Mouse (Mus musculus): ENCODE data around the gene Tmem63a.
"Not testable (repeated sequence)": the region's sequence is repeated elsewhere in the genome, so short reads cannot be mapped to it uniquely, and the experiment has no call there.

Gene Tmem63a

DNA sequence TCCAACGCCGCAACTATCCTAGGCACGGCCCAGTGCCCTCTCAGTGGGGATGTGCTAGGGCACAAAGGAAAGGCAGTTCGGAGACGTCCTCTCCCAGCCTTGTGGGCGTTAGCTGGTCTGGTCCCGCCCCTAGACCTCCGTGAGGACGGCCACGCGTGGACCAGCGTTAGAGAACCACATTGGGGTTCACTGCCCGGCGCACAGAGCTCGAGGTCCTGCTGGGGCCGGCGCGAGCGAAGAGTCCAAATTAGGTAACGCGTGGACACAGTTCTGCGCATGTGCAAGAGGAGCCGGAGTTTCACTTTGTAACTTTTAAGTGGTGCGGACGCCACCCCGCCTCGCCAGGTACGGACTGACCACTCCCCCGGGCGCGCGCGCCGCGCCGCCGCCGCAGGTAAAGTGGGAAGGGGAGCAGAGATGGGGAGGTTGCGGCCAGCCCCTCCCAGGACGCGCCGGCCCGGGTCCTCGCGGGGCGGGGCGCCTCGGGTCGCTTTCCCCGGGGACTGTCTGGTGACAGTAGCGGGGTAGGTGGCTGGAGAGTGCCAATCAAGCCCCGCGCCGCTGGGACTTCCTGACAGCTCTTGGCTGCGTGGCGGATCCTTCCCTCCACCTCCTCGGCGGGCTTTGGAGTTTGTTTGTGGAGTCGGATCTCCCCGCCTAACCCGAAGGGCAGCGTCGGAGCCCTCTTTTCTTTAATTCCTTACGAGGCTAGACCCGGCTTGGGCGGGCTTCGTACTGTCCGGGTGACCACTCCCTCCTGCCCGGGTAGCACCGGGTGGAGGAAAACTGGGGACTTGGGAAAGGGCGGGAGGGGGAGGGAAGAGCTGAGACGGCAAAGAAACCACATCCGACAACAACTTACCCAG, at the start of gene Tmem63a:
Gene Tmem63a, plus strand, starts transcription at position 179 of the 866 bp plus-strand sequence.
- DNase-seq (ENCODE audit: low spot score), result peak; percentile 79

DNA sequence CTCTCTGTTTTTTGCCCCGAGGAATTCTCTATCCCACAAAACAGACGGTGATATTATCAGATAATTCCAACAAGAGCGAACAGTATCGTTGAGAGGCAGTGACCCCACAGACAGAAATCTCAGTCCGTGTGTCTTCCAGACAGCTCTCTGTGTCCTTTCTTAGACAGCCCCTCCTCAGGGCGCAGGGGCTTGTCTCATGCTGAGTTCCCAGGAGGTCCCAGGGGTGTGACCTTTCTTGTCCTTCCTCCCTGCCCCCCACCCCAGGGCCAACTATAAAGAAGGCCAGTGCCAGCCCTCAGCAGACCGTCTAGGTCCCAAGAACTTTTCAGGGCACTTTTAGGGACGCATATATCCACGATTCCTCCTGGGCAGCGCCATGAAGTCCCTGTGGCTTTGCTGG, 49.3 kb upstream of the Tmem63a start, which contains the start of gene Lefty2:
Gene Lefty2, plus strand, starts transcription at position 301 of the 400 bp plus-strand sequence.
- DNase-seq (ENCODE audit: low spot score), result no peak

DNA sequence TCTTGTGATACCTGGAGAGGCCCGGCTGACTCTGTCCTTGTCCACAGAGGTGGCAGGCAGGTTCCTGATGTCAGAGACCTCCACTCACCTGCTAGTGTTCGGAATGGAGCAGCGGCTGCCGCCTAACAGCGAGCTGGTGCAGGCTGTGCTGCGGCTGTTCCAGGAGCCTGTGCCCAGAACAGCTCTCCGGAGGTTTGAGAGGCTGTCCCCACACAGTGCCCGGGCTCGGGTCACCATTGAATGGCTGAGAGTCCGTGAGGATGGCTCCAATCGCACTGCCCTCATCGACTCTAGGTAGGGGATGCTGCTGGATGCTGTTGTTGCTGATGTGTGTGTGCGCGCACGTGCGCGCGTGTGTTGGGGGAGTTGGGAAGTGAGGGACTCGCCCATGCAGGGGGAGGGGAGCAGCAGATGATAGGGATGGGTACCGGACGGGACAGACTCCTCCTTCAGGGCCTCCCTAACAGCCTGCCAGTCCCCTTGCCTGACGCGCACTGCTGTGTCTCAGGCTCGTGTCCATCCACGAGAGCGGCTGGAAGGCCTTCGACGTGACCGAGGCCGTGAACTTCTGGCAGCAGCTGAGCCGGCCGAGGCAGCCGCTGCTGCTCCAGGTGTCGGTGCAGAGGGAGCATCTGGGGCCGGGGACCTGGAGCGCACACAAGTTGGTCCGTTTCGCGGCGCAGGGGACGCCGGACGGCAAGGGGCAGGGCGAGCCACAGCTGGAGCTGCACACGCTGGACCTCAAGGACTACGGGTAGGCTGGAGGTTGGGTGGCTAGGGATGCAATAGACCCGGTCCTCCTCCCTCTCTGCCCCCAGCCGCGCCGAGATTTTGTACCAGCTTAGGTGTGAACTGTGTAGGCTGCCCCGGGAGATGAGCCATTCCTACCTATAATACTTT, 47.8 kb upstream of the Tmem63a start:
- DNase-seq (ENCODE audit: low spot score), result not testable (repeated sequence)

DNA sequence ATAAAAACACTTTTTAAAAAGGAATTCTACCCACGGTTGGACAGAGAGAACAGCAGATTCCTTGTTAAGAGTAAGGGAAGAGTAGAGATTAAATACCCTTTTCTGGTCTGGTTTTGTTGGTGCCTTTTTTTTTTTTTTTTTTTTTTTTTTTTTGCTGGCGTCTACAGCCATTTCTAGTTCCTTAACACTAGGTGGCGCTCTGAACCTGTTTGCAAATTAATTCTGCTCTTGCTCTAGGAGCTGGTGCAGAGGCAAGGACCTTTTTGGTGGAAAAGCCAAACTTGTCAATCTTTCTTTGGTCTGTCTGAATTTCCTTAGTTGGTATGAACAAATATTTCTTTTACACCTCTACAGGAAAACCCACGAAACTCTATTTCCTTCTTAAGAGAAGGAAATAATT, 41.0 kb upstream of the Tmem63a start:
- peak; percentile 80 for DNase-seq (ENCODE audit: low spot score)

DNA sequence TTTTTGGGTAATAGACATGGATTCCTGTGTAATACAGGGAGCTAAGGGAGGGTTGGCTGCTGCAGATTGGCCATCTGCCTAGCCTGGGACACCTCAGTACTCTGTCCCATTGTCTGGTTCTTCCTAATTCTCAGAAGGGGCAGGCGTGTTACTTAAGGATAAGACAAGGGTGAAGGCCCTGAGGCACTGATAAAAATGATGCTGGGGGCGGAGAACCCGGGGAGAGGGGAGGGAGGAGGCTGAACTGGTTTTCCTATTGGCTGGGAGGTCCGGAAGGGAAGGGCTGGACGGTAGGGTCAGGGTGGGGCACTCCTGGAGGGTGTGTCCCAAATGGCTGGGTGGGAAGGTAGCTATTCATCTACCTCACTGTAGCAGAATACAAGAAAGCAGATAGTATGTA, 39.2 kb upstream of the Tmem63a start:
- no peak for DNase-seq (ENCODE audit: low spot score)

DNA sequence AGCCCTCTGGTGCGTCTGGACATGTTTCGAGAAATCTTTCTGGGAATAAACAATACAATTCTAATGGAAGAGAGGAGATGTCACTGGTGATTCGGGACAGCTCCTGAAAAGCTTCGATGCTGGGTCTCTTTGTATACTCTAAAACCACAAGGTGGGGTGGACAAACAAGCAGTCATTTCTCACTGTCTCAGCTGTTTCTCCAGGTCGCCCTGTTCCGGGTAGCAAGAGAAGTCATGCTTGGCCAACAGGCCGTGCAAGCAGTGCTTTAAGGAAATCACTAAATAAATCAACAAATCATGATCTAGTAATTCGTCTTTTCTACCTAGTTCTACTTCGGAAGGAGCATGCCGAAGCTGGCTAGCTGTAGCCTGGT, 38.5 kb upstream of the Tmem63a start:
- DNase-seq (ENCODE audit: low spot score), result no peak

DNA sequence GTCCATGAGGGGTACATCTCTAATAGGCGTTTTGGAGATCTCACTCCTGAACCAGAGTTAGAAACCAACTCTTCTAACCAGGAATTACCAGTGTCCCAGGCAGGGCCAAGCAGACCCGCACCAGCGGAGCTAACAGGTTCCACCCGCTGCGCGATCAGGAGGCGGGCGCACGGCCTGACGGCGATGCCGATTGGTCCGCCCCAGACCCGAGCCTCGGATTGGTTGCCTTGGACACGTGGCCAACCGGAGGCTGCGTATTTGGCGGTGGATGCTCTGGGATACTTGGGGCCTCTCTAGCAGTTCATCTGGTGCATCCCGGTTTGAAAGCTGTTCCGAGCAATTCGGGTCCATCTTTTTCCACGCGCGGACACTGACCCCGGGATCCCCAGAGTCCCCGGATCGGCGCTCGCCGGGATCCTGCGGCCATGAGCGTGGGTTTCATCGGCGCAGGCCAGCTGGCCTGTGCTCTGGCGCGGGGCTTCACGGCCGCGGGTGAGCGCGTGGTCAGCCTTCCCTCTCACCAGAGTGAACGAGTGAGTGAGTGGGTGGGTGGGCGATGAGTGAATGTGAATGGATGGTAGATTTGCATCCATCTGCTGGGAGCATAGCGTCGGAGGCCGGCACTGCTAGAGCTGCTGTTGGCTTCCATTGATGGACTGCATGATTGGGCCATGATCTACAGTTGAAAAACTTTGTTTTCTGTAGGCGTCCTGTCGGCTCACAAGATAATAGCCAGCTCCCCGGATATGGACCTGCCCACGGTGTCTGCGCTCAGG, 37.9 kb upstream of the Tmem63a start, which contains the start of gene Pycr2:
Gene Pycr2, plus strand, starts transcription at position 255 of the 776 bp plus-strand sequence.
- peak; percentile 94 for DNase-seq (ENCODE audit: low spot score)

DNA sequence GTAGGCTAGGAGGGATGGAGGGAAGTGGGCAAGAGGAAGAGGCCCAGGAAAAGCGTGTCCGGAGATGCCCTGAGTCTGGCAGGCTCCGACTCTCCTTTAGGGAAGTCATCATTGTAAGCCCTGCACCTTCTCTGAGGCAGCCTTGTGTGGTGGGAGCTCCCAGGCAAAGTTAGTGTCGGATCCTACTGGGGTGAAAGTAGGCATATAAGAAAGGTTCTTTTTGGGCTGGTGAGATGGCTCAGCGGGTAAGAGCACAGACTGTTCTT, 37.4 kb upstream of the Tmem63a start:
- no peak for DNase-seq (ENCODE audit: low spot score)

DNA sequence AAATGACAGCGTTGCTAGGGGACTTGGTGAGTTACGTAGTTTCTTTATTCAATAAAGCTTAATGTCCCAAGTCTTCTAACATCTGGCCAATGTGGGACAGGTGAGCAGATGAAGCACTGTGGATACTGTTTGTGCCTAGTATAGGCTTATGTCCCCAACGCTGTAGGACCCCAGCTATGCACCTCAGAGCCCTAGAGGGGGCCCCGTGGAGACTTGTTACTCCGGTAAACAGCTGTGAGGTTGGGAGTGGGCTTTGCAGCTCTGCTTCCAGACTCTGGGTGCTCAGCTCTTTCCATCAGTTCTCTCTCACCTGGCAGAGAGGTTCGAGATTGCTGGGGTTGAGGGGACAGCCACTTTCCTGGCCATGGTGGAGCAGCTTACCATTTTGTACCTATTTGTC, 36.8 kb upstream of the Tmem63a start:
- DNase-seq (ENCODE audit: low spot score), result no peak

DNA sequence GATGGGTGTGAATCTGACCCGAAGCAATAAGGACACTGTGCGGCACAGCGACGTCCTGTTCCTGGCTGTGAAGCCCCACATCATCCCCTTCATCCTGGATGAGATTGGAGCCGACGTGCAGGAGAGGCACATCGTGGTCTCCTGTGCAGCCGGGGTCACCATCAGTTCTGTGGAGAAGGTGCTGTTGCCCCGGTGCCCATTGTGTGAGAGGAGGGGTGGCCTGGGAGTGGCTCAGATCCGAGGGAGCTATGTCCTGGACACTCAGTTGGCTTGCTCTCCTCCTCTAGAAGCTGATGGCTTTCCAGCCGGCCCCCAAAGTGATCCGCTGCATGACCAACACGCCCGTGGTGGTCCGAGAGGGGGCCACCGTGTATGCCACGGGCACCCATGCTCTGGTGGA, 36.3 kb upstream of the Tmem63a start:
- DNase-seq (ENCODE audit: low spot score), result no peak

DNA sequence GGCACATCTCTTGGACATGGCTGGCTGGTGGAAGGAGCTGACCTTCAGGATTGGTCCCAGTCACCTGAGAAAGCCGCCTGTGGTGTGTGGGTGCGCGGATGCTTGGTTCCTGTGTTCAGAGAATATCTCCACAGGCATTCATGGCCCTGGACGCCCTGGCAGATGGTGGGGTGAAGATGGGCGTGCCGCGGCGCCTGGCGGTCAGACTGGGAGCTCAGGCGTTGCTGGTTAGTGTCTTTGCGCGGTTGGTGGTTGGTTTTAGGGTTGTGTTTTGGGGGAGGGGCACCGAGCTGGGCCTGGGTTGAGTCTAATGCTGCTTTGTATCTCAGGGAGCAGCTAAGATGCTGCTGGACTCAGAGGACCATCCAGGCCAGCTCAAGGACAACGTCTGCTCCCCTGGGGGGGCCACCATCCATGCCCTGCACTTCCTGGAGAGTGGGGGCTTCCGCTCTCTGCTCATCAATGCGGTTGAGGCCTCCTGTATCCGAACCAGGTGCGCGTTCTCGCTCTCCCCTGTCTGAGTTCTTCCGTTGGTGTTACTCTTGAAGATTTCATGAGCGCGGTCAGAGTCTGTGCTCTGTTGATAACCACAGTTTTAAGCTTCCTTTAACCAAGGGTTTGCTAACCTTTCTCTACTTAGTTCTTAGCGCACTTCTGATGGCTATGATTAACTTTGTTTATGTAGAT, 35.5 kb upstream of the Tmem63a start:
- no peak for DNase-seq (ENCODE audit: low spot score)

DNA sequence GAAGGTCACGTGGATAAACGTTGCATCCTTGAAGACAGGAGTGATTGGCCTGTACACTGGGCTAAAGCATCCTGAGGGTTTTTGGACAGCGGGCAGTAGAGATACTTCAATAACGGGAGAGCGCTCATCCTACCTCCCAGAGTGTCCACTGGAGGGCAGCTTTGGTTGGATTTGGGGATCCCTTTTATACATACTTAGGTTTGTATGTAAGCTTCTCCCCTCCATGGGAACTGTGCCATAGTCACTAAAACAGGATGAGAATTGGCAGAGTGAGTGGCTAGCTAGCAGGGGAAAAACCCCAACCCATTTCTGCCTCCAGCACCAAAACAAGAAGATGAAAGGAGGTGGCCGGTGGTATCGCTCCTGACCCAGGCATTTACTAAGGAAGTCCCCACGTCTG, 31.0 kb upstream of the Tmem63a start:
- DNase-seq (ENCODE audit: low spot score), result no peak

DNA sequence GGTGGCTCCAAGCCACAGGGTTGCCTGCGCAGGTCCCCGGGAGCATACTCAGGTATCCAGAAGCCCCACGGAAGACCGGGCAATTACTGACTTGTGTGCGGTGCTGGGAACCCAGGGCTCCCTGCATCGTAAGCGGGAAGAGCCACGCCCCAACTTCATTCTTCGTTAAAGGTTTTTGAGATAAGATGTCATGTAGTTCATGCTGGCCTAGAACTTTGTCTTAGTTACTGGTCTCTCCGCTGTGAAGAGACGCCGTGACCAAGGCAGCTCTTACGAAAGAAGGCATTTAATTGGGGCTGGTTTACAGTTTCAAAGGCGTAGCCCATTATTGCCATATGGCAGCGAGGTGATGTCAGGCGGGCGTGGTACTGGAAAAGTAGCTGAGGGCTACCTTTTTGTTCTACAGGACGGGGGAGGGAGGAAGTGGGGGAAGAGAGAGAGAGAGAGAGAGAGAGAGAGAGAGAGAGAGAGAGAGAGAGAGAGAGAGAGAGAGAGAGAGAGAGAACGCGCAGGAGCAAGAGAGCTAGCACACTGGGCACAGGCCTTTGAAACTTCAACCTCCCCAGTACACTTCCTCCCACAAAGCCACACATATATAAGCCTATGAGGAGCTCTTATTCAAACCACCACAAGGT, 30.4 kb upstream of the Tmem63a start:
- no peak for DNase-seq (ENCODE audit: low spot score)

DNA sequence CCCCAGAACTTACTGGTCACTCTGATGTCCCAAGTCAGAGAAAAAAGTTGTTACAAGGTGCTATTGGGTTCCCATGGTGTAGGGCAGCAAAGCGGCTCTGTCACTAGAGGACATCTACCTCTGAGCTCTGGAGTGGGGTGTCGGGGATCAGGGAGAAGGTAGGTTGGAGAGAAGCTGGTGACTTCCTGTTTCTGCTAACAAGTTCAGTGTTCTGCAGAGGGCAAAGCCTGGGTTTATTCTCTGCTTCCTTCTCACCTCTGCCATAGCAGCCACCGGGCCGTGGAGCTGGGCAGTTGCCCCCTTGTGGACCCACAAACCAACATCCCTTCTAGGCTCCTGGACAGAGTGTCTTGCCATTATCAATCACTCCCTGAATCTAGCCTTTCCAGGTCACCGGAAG, 29.4 kb upstream of the Tmem63a start:
- no peak for DNase-seq (ENCODE audit: low spot score)

DNA sequence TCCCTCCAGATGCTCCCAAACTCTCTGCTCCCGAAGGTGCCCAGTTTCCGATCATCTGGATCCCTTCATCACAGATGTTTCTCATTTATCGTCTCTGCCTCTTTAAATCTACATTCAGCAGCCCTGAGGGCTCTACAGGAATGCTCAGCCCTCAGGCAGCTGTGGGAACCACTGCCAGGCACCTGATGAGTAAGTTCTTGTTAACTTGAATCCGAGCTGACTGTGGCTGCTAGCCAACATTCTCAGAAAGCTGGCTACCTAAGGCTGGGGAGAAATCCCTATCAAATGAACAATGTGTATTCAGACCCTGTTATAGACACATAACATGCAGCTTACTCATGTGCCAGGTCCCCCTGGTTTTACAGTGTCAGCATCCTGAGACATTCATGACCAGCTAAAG, 28.3 kb upstream of the Tmem63a start:
- no peak for DNase-seq (ENCODE audit: low spot score)

DNA sequence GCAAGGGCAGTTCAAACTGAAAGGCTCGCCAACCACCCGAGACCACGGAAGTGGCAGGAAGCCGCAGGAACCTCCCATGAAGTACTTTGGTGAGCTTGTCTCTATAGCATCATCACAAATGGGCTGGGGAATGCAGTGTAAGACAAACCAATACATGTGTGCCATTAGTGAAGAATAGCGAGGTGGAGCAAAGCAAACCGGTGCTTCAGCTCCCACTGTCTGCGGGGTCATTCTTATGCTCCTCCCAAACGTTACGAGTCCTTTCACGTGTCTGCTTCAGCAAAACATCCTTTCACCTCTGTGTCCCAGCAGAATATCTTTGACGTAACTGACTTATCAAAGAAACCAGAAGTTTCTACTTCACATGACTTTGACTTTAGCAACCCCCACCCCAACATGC, 25.7 kb upstream of the Tmem63a start:
- no peak for DNase-seq (ENCODE audit: low spot score)

DNA sequence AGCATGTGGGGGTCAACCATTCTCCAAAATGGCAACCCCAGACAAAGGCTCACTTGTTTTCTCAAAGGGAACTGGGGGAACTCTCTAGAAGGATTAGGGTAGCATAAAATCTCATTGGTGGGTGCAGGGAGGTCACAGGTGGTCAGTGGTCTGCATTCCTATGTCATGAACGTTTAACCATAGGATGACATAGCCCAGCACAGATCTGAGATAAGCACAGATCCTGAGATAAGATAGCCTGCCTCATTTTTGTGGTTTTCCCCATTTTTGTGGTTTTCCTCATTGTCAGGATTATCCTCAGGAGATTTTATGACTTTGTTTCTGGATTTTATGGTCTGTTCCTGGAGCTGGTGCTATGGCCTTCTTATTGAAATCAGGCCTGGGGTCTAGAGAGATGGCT, 25.1 kb upstream of the Tmem63a start:
- DNase-seq (ENCODE audit: low spot score), result no peak

DNA sequence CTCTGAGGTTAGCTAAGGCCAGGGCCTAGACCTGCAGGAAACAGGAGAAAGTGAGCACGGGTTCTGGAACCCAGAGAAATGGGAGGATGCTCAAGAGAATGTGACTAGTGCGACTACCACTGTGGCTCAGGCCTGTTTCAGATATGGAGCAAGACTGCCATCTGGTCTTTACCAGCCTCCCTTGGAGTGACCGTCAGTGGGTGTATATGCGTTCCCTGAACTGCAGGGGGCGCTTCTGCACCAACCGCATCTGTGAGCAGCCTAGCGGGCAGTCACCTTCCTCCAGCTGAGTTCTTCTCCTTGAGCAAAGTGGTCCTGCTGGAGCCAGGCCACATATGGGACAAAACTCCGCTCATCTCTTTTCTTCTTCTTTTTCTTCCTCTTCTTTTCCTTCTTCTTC, 22.5 kb upstream of the Tmem63a start:
- DNase-seq (ENCODE audit: low spot score), result no peak

DNA sequence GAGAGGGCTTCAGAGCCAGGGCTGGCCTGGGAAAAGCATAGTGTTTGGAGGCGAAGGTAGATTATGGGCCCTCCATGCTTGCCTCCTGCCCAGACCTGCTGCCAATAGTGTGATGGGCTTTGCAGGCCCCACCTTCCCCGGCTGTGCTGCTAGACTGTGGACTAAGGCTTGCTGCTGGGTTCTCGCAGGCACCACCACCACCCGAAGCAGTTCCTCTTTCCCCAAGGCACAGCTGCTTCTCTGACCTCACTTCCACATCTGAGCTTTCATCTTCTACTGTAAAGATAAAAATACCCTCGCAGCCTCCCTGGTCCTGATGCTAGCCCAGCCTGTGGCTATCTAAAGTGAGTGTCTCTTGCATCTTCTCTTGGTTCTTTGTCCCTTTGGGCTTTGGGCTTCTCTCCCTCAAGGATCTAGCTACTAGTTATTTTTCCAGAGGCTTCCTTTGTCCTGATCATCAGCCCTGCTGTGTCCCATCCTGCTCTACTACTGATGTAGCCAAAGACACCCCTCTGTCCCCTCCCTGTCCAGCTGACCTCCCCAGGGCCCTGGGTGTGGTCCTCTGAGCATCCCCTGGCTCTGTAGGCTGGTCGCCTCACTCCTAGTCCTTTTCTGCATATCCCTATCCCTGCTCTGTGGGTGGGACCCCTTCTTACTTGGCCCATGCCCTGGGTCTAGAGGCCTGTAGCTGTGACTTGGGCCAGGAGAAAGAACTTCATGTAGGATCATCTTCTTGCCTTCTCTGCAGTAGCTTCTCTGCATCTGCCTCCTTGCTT, 19.7 kb upstream of the Tmem63a start:
- no peak for DNase-seq (ENCODE audit: low spot score)

DNA sequence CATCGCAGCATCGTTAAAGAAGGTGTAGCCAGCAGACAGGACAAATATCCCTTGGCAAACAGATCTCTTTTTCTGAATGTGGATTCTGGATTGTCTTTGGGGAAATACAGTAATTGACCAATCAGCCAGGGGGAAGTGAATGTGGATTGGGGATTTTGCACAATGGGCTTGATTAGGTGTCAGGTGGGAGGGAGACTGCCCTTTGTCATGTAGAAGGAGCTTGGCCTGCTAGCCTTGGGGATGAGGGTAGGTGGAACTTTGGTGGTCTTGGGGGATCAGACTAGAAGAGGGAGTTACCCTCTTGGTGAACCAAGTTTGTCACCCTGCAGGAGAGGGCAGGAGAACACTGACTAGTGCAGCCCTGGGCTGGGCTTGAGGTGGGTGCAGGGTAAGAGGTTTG, 17.4 kb upstream of the Tmem63a start:
- DNase-seq (ENCODE audit: low spot score), result no peak

DNA sequence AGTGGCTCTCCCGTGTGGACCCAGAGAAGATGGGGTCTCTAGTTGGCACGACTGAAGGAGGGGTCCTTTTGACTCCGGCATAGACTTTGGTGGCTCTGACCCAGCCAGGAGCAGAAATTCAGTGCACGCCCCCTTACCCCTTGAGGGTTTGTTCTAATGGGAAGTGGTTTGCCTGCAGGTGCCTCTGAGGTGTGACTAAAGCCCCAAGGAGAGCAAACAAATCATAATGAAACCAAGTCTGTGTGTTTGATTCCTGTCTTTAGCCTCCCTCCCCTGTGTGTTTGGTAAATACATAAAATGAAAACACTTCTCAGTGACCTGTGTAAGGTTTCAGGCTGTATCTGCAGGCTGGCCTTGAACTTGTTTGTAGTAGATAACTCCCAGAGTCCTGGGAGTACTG, 15.9 kb upstream of the Tmem63a start:
- DNase-seq (ENCODE audit: low spot score), result no peak
